Mouse (Mus musculus) cerebellum, adult 11 months (tissue): ENCODE data around the gene Rcor1.
A peak's percentile ranks its signal among the peaks of the same experiment; 100 is the strongest.
"Not testable (repeated sequence)": the region's sequence is repeated elsewhere in the genome, so short reads cannot be mapped to it uniquely, and the experiment has no call there.

Experiments used
- DNase-seq: peaks from one replicate; pipeline ENCODE4 v3.0.0; 2022

Gene Rcor1

GRCm38 (mm10) chr12:111028176-111029167, 10.7 kb upstream of the Rcor1 start:
- no peak for DNase-seq

- no peak for DNase-seq
Observed at GRCm38 (mm10) chr12:111029291-111029890, 9.8 kb upstream of the Rcor1 start.

DNA sequence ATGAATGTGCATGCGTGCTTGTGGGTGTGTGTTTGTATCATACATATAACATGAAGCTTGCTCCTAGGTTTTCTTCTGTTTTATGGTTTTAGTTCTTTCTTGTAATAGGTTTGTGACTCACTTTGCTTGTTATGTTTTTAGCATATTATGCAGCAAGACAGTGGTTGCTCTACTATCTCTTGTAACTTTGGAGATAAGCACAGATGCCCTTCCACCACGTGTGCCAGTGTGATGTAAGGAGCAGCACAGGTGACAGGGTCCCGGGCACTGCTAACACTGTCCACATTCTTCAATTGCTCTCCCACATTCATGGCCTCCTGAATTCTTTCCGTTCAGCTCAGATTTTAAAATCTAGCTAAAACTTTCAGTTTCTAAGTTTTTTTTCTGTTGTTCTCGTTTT, 6.3 kb upstream of the Rcor1 start:
- no peak for DNase-seq

- no peak for DNase-seq
Observed at GRCm38 (mm10) chr12:111035182-111035824, 3.8 kb upstream of the Rcor1 start.

DNA sequence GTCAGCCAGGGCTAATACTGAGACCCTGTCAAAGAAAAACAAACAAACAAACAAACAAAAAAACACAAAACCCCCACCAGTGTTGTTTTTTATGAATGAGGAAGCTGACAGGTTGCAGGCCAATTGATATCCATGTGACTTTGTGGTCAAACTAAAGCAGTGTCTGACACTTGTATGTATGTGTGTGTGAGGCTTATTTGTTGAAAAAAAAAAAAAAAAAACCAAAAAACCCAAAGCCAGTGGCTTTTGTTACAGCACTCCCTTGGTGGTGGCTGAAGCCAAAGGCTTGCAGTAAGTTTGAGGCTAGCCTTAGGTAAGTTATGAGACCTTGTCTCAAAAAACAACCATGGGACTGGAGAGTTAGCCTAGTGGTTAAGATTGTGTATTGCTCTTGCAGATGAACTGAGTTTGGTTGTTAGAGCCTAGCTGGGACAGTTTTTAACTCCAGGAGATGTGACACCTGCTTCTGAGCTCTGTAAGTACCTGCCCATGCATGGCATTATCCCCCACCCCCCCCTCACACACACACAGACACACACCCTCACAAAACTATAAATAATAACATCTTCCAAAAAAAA, 2.9 kb upstream of the Rcor1 start:
- DNase-seq = no peak

- DNase-seq = peak; percentile 24
Observed at GRCm38 (mm10) chr12:111037241-111038180, 1.6 kb upstream of the Rcor1 start.

GRCm38 (mm10) chr12:111038231-111038975, 748 bp upstream of the Rcor1 start:
- DNase-seq = peak; percentile 56

DNA sequence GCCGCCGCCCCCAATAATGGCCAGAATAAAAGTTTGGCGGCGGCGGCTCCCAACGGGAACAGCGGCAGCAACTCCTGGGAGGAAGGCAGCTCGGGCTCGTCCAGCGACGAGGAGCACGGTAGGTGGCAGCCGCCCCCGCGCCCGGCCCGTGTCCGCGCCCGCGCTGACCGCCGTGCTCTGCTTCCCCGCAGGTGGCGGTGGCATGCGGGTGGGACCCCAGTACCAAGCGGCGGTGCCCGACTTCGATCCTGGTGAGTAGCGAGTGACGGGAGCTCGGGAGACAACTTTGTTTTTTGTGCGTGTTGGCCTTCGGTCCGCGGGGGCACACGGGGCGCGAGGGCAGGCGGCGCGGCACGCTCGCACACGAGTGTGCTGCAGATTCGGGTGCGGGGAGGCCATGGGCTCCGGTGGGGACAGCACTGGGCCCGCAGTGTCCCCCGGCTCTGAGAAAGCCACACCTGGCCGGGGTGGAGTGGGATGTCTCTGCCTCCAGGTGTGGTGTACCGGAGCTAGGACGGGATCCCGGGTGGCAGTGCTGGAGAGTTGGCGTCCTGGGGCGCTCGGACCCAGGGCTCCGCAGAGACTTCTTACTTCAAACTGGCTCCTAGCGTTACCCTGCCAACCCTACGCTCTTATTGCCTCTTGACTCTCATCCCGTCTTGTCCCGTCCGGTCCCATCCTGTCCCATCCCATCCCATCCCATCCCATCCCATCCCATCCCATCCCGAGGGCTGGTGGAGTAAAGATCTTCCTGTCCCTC, 800 bp downstream of the Rcor1 start:
- peak; percentile 42 for DNase-seq

DNA sequence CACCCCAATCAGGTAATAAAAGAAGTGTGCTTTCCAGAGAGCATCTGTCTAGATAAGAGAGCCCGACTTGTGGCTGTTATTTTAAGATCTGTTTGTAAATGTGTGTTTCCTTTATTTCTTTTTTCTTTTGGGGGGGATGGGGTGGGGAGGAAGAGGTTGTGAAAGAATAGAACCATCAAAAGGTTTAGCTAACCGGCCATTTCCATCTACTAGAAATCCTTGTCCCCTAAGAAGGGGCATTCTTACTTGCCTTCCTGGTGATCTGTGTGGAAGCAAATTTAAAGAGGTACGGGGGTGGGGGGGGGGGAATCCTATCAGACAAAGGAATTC, 1.3 kb downstream of the Rcor1 start:
- DNase-seq = no peak

GRCm38 (mm10) chr12:111041196-111041595, 2.0 kb downstream of the Rcor1 start:
- DNase-seq = peak; percentile 16

GRCm38 (mm10) chr12:111042365-111042764, 3.2 kb downstream of the Rcor1 start:
- DNase-seq = no peak

GRCm38 (mm10) chr12:111044880-111045279, 5.7 kb downstream of the Rcor1 start:
- DNase-seq = no peak

DNA sequence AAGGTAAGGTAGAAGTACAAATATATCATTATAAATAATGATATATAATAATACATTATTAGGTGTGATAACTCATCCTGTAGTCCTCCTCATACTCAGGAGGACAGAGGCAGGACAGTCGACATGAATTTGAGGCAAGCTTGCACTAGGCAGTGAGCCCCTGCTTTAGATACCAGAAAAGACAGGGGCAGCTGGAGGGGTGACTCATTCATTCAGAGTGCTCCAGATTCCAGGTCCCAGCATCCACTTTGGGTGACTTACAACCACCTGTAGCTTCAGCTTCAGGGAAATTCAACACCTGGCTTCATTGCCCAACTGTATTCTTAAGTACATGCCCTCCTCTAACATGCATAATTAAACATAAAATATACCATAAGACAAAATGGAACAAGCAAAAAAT, 7.7 kb downstream of the Rcor1 start:
- DNase-seq = no peak

- no peak for DNase-seq
Observed at GRCm38 (mm10) chr12:111048201-111048600, 9.1 kb downstream of the Rcor1 start.

DNA sequence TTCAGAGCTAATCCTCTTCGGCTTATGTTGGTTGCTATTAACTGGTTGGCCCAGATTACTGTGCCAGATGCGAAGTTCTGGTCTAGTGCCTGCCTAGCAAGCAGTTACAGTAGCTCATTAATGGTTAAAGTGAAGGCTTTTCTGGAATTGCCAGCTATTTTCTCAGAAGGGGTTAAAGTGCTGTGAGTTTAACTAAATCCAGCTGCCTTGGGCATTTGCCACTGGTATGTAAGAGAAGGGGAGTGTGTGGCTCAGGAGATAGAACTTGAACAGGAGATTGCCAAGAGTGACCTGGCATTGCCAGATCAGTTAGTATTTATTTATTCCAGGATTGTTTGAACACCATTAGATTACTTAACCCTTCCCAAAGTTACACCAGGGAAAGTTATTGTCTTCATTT, 11.1 kb downstream of the Rcor1 start:
- no peak for DNase-seq

DNA sequence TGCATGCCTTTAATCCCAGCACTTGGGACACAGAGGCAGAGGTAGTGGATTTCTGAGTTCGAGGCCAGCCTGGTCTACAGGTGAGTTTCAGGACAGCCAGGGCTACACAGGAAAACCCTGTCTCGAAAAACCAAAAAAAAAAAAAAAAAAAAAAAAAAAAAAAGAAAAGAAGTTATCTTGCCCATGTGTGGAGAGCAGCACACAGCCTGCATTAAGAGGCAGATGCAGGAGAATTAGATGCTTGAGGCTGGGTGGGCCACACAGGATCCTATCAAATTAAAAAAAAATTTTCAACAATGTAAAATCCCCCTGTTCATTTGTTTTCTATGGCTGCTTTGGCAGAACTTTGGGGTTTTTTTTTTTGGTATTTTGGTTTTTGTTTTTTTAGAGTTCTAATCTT, 24.2 kb downstream of the Rcor1 start:
- DNase-seq = no peak

DNA sequence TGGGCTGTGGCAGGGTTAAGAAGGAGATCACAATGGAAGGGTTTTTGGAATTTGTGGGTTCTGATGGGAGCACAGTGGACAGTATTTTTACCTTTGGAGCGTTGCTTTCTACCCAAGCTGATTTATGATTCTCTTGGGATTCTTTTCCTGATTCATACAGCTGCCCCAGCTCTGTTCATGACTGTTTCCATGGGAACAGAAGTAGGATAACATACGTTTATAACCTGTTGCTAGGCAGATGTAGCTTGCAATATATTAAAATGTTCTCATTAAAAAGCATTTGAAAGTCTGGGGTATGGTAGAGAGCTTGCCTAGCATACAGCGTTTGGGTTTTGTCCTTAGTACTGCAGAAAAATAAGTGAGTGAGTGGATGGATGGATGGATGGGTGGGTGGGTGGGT, 25.1 kb downstream of the Rcor1 start:
- DNase-seq = no peak

DNA sequence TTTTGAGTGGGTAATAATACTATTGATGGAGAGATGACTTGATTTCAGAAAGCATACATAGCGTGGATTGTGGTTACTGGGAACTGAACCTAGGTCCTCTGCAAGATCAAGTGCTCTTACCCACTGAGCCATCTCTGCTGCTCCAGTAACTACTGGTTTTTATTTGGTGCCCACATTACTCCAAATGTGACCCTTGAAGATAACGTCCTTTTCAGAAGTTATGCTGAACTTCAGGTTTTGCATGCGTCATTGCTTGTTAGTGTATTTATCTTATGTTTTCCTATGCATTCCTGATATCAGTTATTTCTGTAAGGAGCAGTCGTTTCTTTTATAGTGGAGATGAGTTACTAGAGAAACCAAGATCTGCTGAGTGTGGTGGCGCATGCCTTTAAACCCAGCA, 26.2 kb downstream of the Rcor1 start:
- no peak for DNase-seq

GRCm38 (mm10) chr12:111067816-111068215, 28.7 kb downstream of the Rcor1 start:
- DNase-seq = no peak

DNA sequence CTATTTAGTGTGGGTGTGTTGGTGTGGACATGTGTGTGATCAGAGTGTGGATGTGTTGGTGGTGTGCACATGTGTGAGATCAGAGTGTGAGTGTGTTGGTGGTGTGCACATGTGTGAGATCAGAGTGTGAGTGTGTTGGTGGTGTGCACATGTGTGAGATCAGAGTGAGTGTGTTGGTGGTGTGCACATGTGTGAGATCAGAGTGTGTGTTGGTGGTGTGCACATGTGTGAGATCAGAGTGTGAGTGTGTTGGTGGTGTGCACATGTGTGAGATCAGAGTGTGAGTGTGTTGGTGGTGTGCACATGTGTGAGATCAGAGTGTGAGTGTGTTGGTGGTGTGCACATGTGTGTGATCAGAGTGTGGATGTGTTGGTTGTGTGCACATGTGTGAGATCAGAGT, 30.1 kb downstream of the Rcor1 start:
- DNase-seq = not testable (repeated sequence)

- DNase-seq = no peak
Observed at GRCm38 (mm10) chr12:111071009-111071408, 31.9 kb downstream of the Rcor1 start.
